Mouse (Mus musculus) Patski (cell line): ENCODE data around the gene Actrt3. TPM values are rescaled to one million over a fixed set of nuclear protein-coding genes. Genes with fewer than 3 reads are reported as not detected.
A peak's percentile ranks its signal among the peaks of the same experiment; 100 is the strongest.
"Not testable (repeated sequence)": the region's sequence is repeated elsewhere in the genome, so short reads cannot be mapped to it uniquely, and the experiment has no call there.

Experiments used
- ATAC-seq: fragments of 100-300 bp; one replicate; pipeline ENCODE4 v1.8.0; 2021
- CTCF ChIA-PET: fragments of 350-600 bp; sonication (Branson Sonifier 250); formaldehyde crosslinking; loops from one replicate; lab custom pipeline; 2022; ENCODE audit warnings: inconsistent platforms; lab: Charles Lee
- POLR2A ChIA-PET: fragments of 350-600 bp; sonication (Branson Sonifier 250); formaldehyde crosslinking; loops from one replicate; lab custom pipeline; 2022; ENCODE audit warnings: antibody characterized with exemption, inconsistent platforms; lab: Charles Lee
- DNase-seq: peaks from one replicate; pipeline ENCODE4 v3.0.0-alpha.2; 2011; ENCODE audit warnings: low read depth, low spot score
- H3K27me3 ChIP-seq: fragments of 371-371 bp; one replicate; pipeline ENCODE4 v1.5.1; 2021
- CTCF ChIP-seq: fragments of 100-300 bp; IDR thresholded peaks from one replicate; pipeline ENCODE4 v1.5.1; 2021
- in situ Hi-C: fragments of 300-500 bp; cut with MboI; formaldehyde crosslinking; loops from 3 replicates; pipeline ENCODE4 v1.11.1; 2018; ENCODE audit warnings: low pct_unique_long_range_greater_than_20kb, mixed read lengths
- polyA plus RNA-seq: library from polyadenylated mRNA; unstranded; gene quantifications from one replicate; pipeline ENCODE4 v1.2.3, GENCODE M21; 2021

Gene Actrt3
- polyA plus RNA-seq, 1 experiment from 2014 or later, result 0.05 TPM

GRCm38 (mm10) chr3:30593719-30594485 is 5.8 kb downstream of the Actrt3 start:
- ChIA-PET CTCF (interaction anchor here (0.9 to 1.3 kb wide), 3 partner anchors 8 to 122 kb away, joined by 3 to 4 read pairs (median 3); partner anchors contain the start of gene Mynn), POLR2A (interaction anchor here (0.6 kb wide), 1 partner anchor 677 kb away, joined by 3 read pairs; no protein-coding TSS in a partner anchor)
- H3K27me3 ChIP-seq, result peaks cover 14% of the 10 kb centered on the region
- DNase-seq (no peak), ATAC-seq (no peak)
- no peak for TF ChIP-seq CTCF
- in situ Hi-C loops, result loop anchor here (5.0 to 10.0 kb wide), 3 partner anchors 381 to 1011 kb away; no protein-coding TSS in a partner anchor

GRCm38 (mm10) chr3:30592418-30592853 is 7.3 kb downstream of the Actrt3 start:
- DNase-seq, result peak; percentile 43
- peaks cover 23% of the 10 kb centered on the region for H3K27me3 ChIP-seq
- CTCF ChIA-PET, result interaction anchor here (0.6 to 1.8 kb wide), 34 partner anchors 9 to 702 kb away, joined by 3 to 19 read pairs (median 3); partner anchors contain the start of genes Mynn and Phc3

GRCm38 (mm10) chr3:30588865-30589264 is 10.9 kb downstream of the Actrt3 start:
- CTCF ChIA-PET, result no interaction called here
- DNase-seq (no peak), ATAC-seq (no peak)
- POLR2A ChIA-PET, result no interaction called here
- in situ Hi-C loops, result no loop called here
- H3K27me3 ChIP-seq, result peaks cover 41% of the 10 kb centered on the region
- no peak for TF ChIP-seq CTCF

More at GRCm38 (mm10) chr3:30592418-30592853, 7.3 kb downstream of the Actrt3 start:
- POLR2A ChIA-PET, result interaction anchor here (1.2 kb wide), 1 partner anchor 464 kb away, joined by 3 read pairs; no protein-coding TSS in a partner anchor
- no peak for TF ChIP-seq CTCF
- in situ Hi-C loops, result loop anchor here (5.0 to 10.0 kb wide), 3 partner anchors 382 to 1012 kb away; no protein-coding TSS in a partner anchor
- peak; percentile 71 for ATAC-seq

GRCm38 (mm10) chr3:30573549-30573948 is 26.2 kb downstream of the Actrt3 start:
- in situ Hi-C loops, result loop anchor here (25.0 kb wide), 1 partner anchor 761 kb away; no protein-coding TSS in a partner anchor
- CTCF ChIA-PET, result interaction anchor here (1.0 to 1.1 kb wide), 2 partner anchors 33 to 67 kb away, joined by 3 read pairs; no protein-coding TSS in a partner anchor
- no peak for TF ChIP-seq CTCF
- peaks cover 24% of the 10 kb centered on the region for H3K27me3 ChIP-seq
- POLR2A ChIA-PET, result interaction anchor here (0.6 to 0.7 kb wide), 2 partner anchors 25 to 102 kb away, joined by 3 read pairs; no protein-coding TSS in a partner anchor
- ATAC-seq, result no peak
- DNase-seq, result no peak

GRCm38 (mm10) chr3:30566333-30566732 is 33.4 kb downstream of the Actrt3 start:
- ATAC-seq, POLR2A ChIA-PET, H3K27me3 ChIP-seq, CTCF ChIA-PET, DNase-seq: not testable (repeated sequence)
- in situ Hi-C loops, result loop anchor here (25.0 kb wide), 1 partner anchor 754 kb away; no protein-coding TSS in a partner anchor

GRCm38 (mm10) chr3:30560677-30561314 is 38.9 kb downstream of the Actrt3 start:
- ChIA-PET POLR2A (no interaction called here), CTCF (interaction anchor here (0.7 to 2.5 kb wide), 8 partner anchors 11 to 828 kb away, joined by 3 to 11 read pairs (median 4); no protein-coding TSS in a partner anchor)
- in situ Hi-C loops, result loop anchor here (25.0 kb wide), 1 partner anchor 748 kb away; no protein-coding TSS in a partner anchor
- DNase-seq (no peak), ATAC-seq (no peak)
- H3K27me3 ChIP-seq, result peaks cover 33% of the 10 kb centered on the region
- peak; percentile 50 for TF ChIP-seq CTCF

- in situ Hi-C loops, result loop anchor here (10.0 to 25.0 kb wide), 4 partner anchors 539 to 1519 kb away; no protein-coding TSS in a partner anchor
- peaks cover 41% of the 10 kb centered on the region for H3K27me3 ChIP-seq
- ChIA-PET CTCF (no interaction called here), POLR2A (no interaction called here)
- no peak for TF ChIP-seq CTCF
- ATAC-seq (no peak), DNase-seq (no peak)
These were observed 46.0 kb downstream of the Actrt3 start for GRCm38 (mm10) chr3:30553741-30554140.

GRCm38 (mm10) chr3:30550218-30550617 is 49.5 kb downstream of the Actrt3 start:
- CTCF ChIA-PET, result interaction anchor here (1.1 to 2.0 kb wide), 4 partner anchors 8 to 16 kb away, joined by 3 to 6 read pairs (median 4); no protein-coding TSS in a partner anchor
- ATAC-seq (no peak), DNase-seq (no peak)
- POLR2A ChIA-PET, result no interaction called here
- peak; percentile 35 for TF ChIP-seq CTCF
- in situ Hi-C loops, result loop anchor here (10.0 to 25.0 kb wide), 4 partner anchors 535 to 1515 kb away; no protein-coding TSS in a partner anchor
- H3K27me3 ChIP-seq, result peaks cover 24% of the 10 kb centered on the region

GRCm38 (mm10) chr3:30548928-30549327 is 50.8 kb downstream of the Actrt3 start:
- no peak for DNase-seq

More at GRCm38 (mm10) chr3:30548928-30549327, 50.8 kb downstream of the Actrt3 start:
- TF ChIP-seq CTCF, result no peak
- in situ Hi-C loops, result no loop called here
- no peak for ATAC-seq
- ChIA-PET CTCF (interaction anchor here (1.4 to 2.0 kb wide), 2 partner anchors 10 to 12 kb away, joined by 5 to 6 read pairs; no protein-coding TSS in a partner anchor), POLR2A (no interaction called here)
- H3K27me3 ChIP-seq, result peaks cover 29% of the 10 kb centered on the region
